Mouse (Mus musculus) erythroid progenitor cell, adult 5-6 weeks (primary cell): ENCODE data around the gene Syt5. TPM values are rescaled to one million over a fixed set of nuclear protein-coding genes. Genes with fewer than 3 reads are reported as not detected.

Experiments used
- ATAC-seq: replicated peaks from 2 replicates; pipeline ENCODE4 v1.8.0; 2016; ENCODE audit warnings: moderate number of reproducible peaks, mild to moderate bottlenecking, moderate TSS enrichment, inconsistent platforms; ENCODE audit not compliant: poor library complexity, low FRiP score, severe bottlenecking
- total RNA-seq, 2 experiments: library from RNA; stranded (forward) in 1 of 2; stranded (reverse) in 1 of 2; fragments of 150-400 nt in 1 of 2; fragments of 186-747, 209-891 nt in 1 of 2; gene quantifications; 2 replicates each; pipeline versions ENCODE4 v1.2.3 to v1.2.4; 2015 to 2017; ENCODE audit warnings: low replicate concordance in 2 of 2

Syt5 gene
- total RNA-seq, 2 experiments from 2014 or later: not detected

- no peak for ATAC-seq
These were observed 23.9 kb downstream of the Syt5 start for GRCm38 (mm10) chr7:4523205-4524130.

- ATAC-seq: no peak
These were observed 25.0 kb downstream of the Syt5 start for GRCm38 (mm10) chr7:4522292-4522691.

GRCm38 (mm10) chr7:4521231-4522003 lies 25.9 kb downstream of the Syt5 start:
- no peak for ATAC-seq

GRCm38 (mm10) chr7:4518487-4518886 lies 28.9 kb downstream of the Syt5 start:
- no peak for ATAC-seq

- no peak for ATAC-seq
These were observed 30.9 kb downstream of the Syt5 start, which contains the start of gene Tnnt1 for GRCm38 (mm10) chr7:4516332-4517050. Tnnt1 (minus strand) TSS chr7:4516382.

- ATAC-seq: no peak
These were observed 31.5 kb downstream of the Syt5 start for GRCm38 (mm10) chr7:4515853-4516252.

GRCm38 (mm10) chr7:4513829-4514712 lies 33.3 kb downstream of the Syt5 start:
- no peak for ATAC-seq

- ATAC-seq: 0 out of 2 replicates have a peak, but pooled peaks have one; percentile 40
These were observed 34.1 kb downstream of the Syt5 start for GRCm38 (mm10) chr7:4513236-4513635.

- no peak for ATAC-seq
These were observed 35.7 kb downstream of the Syt5 start for GRCm38 (mm10) chr7:4511489-4512224.

- peak; percentile 84 for ATAC-seq
These were observed 37.3 kb downstream of the Syt5 start for GRCm38 (mm10) chr7:4509863-4510608.

GRCm38 (mm10) chr7:4508739-4509116 lies 38.6 kb downstream of the Syt5 start:
- no peak for ATAC-seq

- no peak for ATAC-seq
These were observed 39.1 kb downstream of the Syt5 start for GRCm38 (mm10) chr7:4508062-4508738.

GRCm38 (mm10) chr7:4507220-4507619 lies 40.1 kb downstream of the Syt5 start:
- ATAC-seq: no peak

- no peak for ATAC-seq
These were observed 42.5 kb downstream of the Syt5 start for GRCm38 (mm10) chr7:4504646-4505435.

GRCm38 (mm10) chr7:4503858-4504257 lies 43.5 kb downstream of the Syt5 start:
- ATAC-seq: no peak

- ATAC-seq: no peak
These were observed 44.2 kb downstream of the Syt5 start for GRCm38 (mm10) chr7:4503100-4503499.
